Mouse (Mus musculus): ENCODE data around the gene Pabpn1l. TPM values are rescaled to one million over a fixed set of nuclear protein-coding genes. Genes with fewer than 3 reads are reported as not detected.

Gene Pabpn1l
- polyA plus RNA-seq, 1 experiment from 2014 or later, result not detected

DNA sequence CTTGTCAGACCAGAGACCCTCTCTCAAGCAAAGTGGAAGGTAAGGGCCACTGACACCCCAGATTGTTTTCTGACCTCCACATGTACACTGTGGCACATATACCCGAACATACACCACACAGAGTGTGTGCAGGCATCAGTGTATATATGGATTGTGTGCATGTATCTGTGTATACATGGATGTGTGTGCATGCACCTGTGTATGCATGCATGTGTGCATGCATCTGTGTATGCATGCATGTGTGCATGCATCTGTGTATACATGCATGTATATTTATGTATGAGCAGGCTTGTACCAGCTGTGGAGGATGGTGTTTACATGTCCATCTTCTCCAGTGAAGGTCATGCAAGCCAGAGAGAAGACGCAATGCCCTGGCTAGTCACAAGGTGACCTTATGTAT lies 39.4 kb upstream of the Pabpn1l start:
- H3K9me3 ChIP-seq, result no peaks in the 10 kb centered on the region
- H3K27ac ChIP-seq, result no peak overlapping the region; the same call in 1 of the 2 replicates
- no peak overlapping the region for H3K9ac ChIP-seq (replicated peaks)
- no peaks in the 10 kb centered on the region for H3K36me3 ChIP-seq
- ATAC-seq (ENCODE audit: insufficient number of reproducible peaks, insufficient read depth, low FRiP score, low TSS enrichment, low read depth), result no peak
- no peaks in the 10 kb centered on the region for H3K27me3 ChIP-seq
- no peak overlapping the region for H3K4me2 ChIP-seq
- peaks cover 100% of the 10 kb centered on the region for H3K4me1 ChIP-seq (replicated peaks)
- no peak overlapping the region for H3K4me3 ChIP-seq (replicated peaks)
- WGBS, result 71% methylated on average over 2 of the region's 2 CpGs

DNA sequence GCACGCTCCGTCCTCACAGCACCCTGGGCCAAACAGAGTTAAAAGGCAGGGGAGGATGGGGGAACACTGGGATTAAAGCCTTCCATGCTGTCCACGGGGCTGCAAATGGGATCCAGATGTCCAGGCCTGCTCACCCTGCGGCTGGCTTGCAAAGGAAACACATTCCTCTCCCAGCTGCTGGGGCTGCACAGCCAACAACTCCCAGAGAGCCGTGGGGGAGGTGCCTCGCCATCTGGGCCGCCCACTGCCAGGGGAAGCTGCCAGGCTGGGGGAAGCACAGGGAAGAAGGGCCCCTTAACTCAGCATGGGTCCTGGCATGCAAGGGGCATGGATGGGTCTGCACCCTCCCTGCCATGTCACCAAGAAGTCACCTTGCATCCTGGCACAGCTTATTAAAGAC lies 38.6 kb upstream of the Pabpn1l start:
- H3K4me1 ChIP-seq (replicated peaks), result peaks cover 94% of the 10 kb centered on the region
- no peak overlapping the region for H3K4me3 ChIP-seq (replicated peaks)
- ATAC-seq (ENCODE audit: insufficient number of reproducible peaks, insufficient read depth, low FRiP score, low TSS enrichment, low read depth), result peak; percentile 58
- peak overlapping the region; percentile 87 for H3K27ac ChIP-seq
- no peaks in the 10 kb centered on the region for H3K36me3 ChIP-seq
- no peaks in the 10 kb centered on the region for H3K27me3 ChIP-seq
- under 1% methylated on average over 7 of the region's 7 CpGs for WGBS
- no peaks in the 10 kb centered on the region for H3K9me3 ChIP-seq
- no peak overlapping the region for H3K9ac ChIP-seq (replicated peaks)
- peak overlapping the region; percentile 37 for H3K4me2 ChIP-seq

DNA sequence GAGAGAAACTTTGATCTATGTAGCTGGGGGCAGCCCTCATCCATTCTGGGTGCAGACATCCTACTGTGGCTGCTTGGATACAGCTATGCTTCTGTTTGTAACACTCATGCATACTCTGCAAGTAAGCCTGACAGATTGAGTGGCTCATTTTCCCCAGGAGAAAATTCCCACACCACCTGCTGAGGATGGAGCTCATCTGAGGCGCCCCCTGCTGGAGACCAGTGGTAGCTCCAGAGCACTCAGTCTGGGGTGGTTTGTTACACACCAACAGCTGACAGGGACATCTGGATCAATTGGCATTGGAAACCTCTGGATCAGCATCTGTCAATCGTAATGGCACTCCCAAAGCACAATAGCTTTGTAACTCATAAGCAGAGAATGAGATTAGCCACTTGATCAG lies 37.5 kb upstream of the Pabpn1l start:
- Histone ChIP-seq H3K9ac (replicated peaks) (no peak overlapping the region), H3K4me1 (replicated peaks) (peaks cover 90% of the 10 kb centered on the region), H3K36me3 (no peaks in the 10 kb centered on the region), H3K4me2 (no peak overlapping the region), H3K9me3 (no peaks in the 10 kb centered on the region), H3K27me3 (no peaks in the 10 kb centered on the region), H3K4me3 (replicated peaks) (no peak overlapping the region), H3K27ac (0 out of 2 replicates have a peak overlapping the region, but pooled peaks have one; percentile 89)
- WGBS, result 83% methylated on average over 2 of the region's 2 CpGs
- ATAC-seq (ENCODE audit: insufficient number of reproducible peaks, insufficient read depth, low FRiP score, low TSS enrichment, low read depth), result no peak

DNA sequence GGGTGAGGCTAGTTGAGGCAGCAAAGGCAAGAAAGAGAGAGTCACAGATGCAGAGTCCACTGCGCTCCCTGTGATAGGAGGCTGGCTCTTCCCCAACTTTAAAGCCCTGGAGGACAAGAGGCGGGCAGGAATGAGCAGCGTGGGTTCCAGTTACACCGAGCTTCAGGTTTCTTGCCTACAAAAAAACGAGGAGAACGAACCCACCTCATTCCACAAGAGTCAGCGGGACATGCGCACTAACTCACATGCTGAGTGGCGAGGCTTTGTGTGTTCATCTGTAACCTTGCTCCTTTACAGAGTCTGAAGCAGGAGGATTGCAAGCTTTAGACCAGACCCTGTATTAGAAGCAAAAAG lies 36.2 kb upstream of the Pabpn1l start:
- H3K36me3 ChIP-seq, result no peaks in the 10 kb centered on the region
- H3K27me3 ChIP-seq, result no peaks in the 10 kb centered on the region
- no peak overlapping the region; the same call in 1 of the 2 replicates for H3K9ac ChIP-seq (replicated peaks)
- H3K4me1 ChIP-seq (replicated peaks), result peaks cover 82% of the 10 kb centered on the region
- 18% methylated on average over 9 of the region's 9 CpGs for WGBS
- peak overlapping the region; percentile 89 for H3K27ac ChIP-seq
- no peaks in the 10 kb centered on the region for H3K9me3 ChIP-seq
- no peak overlapping the region for H3K4me3 ChIP-seq (replicated peaks)
- no peak for ATAC-seq (ENCODE audit: insufficient number of reproducible peaks, insufficient read depth, low FRiP score, low TSS enrichment, low read depth)
- H3K4me2 ChIP-seq, result peak overlapping the region; percentile 41

DNA sequence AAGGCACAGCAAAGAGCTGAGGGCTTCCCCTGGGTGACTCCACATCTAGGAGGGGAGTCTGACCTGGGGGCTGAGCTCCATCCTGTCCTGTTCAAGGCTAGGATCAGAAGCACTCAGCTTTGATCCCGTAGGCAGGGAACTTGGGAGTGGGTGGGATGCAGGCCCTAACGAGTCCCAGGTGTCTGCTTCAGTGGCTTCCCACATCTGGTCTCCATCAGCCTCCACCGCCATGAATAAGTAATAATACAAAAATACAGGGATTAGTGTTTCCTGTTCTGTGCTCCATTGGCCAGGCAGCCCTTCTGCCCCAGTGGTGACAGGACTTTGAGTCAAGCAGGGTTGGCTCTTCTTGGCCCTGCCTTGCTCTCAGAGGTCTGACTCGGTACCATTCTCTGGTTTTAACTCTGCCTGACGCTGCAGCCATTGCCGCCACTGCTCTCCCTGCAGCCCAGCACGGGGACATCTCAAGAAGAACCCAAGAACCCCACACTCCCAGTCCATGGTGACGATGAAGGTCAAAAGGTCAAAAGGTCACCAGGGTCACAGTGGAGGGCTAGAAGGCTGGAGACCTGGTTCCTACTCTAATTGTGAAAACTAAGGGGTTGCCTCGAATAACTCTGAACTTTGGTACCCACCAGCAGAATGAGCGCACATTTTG lies 35.7 kb upstream of the Pabpn1l start:
- Histone ChIP-seq H3K9me3 (no peaks in the 10 kb centered on the region), H3K9ac (replicated peaks) (no peak overlapping the region; the same call in 1 of the 2 replicates), H3K4me2 (peak overlapping the region; percentile 41), H3K27ac (peak overlapping the region; percentile 89), H3K4me3 (replicated peaks) (no peak overlapping the region), H3K4me1 (replicated peaks) (peaks cover 82% of the 10 kb centered on the region), H3K36me3 (no peaks in the 10 kb centered on the region), H3K27me3 (no peaks in the 10 kb centered on the region)
- WGBS, result 12% methylated on average over 10 of the region's 10 CpGs
- ATAC-seq (ENCODE audit: insufficient number of reproducible peaks, insufficient read depth, low FRiP score, low TSS enrichment, low read depth), result peak; percentile 50; the same call in 1 of the 2 replicates

DNA sequence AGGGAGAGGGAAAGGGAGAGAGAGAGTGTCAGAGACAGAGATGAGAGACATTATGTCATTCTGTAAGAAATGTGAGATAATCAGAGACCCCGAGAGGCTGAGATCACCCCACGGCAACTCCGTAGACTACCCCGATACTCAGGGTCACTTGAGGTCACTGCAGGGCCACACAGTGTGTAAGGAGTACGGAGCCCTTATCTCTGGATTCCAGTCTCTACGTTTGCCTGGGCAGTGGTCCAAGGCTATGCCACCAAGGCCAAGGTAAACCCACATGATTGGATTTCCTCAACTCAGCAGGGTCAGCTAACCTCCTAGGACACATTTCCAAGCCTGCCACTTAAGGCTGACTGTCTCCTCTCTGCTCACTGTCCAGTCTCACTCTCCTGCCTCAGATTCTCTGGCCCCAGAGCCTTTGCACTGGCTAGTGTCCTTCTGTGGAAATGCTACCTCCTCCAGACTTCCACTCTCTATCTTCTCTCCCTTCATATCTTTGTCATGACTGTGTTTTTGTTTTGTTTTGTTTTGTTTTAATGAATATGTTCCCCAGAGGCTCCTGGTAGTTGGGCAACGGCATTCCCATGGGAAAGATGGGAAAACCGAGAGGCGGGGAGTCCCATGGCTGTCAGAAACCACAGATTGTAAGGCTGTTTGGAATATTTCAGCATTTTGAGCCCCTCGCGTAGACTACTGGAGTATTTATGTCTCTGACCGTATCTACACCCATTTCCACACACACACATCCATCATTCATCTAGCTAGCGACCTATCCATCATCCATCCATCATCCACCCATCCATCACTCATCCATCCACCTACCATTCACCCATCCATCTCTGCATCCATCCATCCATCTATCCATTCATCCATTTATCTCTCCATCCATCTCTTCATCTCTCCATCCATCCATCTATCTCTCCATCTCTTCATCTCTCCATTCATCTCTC lies 33.8 kb upstream of the Pabpn1l start:
- Histone ChIP-seq H3K4me1 (replicated peaks) (peaks cover 81% of the 10 kb centered on the region), H3K9me3 (no peaks in the 10 kb centered on the region), H3K9ac (replicated peaks) (no peak overlapping the region), H3K36me3 (no peaks in the 10 kb centered on the region), H3K27ac (no peak overlapping the region), H3K4me3 (replicated peaks) (no peak overlapping the region), H3K4me2 (no peak overlapping the region), H3K27me3 (no peaks in the 10 kb centered on the region; the same call in 1 of the 2 replicates)
- ATAC-seq (ENCODE audit: insufficient number of reproducible peaks, insufficient read depth, low FRiP score, low TSS enrichment, low read depth), result no peak
- WGBS, result 87% methylated on average over 13 of the region's 13 CpGs

DNA sequence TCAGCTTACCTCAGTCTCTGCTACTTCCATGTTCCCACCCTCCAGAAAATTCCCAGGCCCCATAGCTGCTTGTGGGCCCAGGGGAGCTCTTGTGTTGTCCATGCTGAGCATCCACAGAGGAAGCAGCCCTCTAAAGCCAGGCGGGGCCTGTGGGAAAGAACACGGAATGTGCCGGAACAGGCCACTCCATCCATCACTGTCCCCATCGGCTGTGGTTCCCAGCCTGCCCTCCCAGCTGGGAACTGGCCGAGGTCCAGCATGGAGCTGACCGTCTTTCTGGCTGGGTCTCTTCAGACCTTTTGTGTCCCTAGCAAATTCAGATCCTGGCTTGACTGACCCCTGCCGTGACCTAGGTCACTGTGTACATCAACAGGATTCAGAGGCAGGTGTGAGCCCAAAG lies 32.2 kb upstream of the Pabpn1l start:
- H3K9me3 ChIP-seq, result no peaks in the 10 kb centered on the region
- H3K4me2 ChIP-seq, result no peak overlapping the region
- WGBS, result 54% methylated on average over 7 of the region's 7 CpGs
- H3K36me3 ChIP-seq, result no peaks in the 10 kb centered on the region
- H3K27me3 ChIP-seq, result no peaks in the 10 kb centered on the region; the same call in 1 of the 2 replicates
- no peak overlapping the region for H3K4me3 ChIP-seq (replicated peaks)
- no peak overlapping the region for H3K9ac ChIP-seq (replicated peaks)
- H3K4me1 ChIP-seq (replicated peaks), result peaks cover 81% of the 10 kb centered on the region
- ATAC-seq (ENCODE audit: insufficient number of reproducible peaks, insufficient read depth, low FRiP score, low TSS enrichment, low read depth), result no peak
- no peak overlapping the region for H3K27ac ChIP-seq

DNA sequence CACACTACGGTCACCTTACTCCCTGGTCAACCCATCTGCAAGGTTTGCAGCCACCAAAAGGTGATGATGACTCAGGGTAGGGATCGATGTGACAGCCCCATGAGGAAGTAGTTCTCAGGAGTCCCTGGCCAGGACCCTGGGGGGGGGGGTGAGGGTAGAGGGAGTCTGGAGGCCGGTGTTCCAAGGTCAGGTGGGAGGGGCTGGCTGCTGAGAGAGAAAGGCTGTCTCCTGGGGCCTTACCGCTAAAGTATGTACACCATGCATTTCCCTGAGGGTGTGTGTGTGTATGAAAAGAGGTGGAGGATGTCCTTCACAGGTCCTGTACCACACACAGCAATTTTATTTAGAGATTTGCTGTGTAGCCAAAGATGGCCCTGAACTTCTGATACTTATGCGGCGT lies 30.1 kb upstream of the Pabpn1l start:
- no peak for ATAC-seq (ENCODE audit: insufficient number of reproducible peaks, insufficient read depth, low FRiP score, low TSS enrichment, low read depth)
- peaks cover 80% of the 10 kb centered on the region for H3K4me1 ChIP-seq (replicated peaks)
- H3K4me3 ChIP-seq (replicated peaks), result no peak overlapping the region
- H3K27me3 ChIP-seq, result no peaks in the 10 kb centered on the region; the same call in 1 of the 2 replicates
- no peak overlapping the region for H3K27ac ChIP-seq
- H3K9ac ChIP-seq (replicated peaks), result no peak overlapping the region
- WGBS, result 62% methylated on average over 6 of the region's 6 CpGs
- no peak overlapping the region for H3K4me2 ChIP-seq
- no peaks in the 10 kb centered on the region for H3K36me3 ChIP-seq
- no peaks in the 10 kb centered on the region for H3K9me3 ChIP-seq

DNA sequence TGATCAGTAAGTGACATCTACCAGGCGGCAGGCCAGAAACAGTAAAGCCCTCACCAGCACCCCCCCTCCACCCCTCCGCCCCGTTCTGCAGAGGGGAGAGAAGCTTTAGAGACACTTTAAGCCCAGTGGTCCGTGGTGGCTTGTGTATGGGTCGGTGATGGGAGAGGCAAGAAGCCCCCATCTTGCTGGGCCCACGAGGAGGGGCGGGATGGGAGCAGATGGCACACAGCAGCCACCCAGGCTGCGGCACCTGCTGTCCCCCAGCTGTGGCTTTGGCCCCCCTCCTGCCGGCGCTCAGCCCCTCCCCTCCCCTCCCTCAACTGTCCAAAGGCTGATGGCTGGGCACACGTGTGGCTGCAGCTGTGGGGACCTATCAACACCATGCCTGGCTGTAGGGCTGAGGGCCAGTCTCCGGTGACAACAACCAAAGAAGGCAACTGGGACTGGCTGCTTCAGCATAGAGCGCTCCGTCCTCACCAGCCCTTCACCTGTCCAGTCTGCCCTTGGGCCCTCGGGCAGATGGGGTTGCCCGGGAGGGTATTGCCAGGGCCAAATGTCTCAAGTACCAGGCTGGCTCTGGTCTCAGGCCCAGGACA lies 28.9 kb upstream of the Pabpn1l start:
- Histone ChIP-seq H3K4me1 (replicated peaks) (peaks cover 72% of the 10 kb centered on the region), H3K9me3 (no peaks in the 10 kb centered on the region), H3K4me2 (no peak overlapping the region), H3K4me3 (replicated peaks) (no peak overlapping the region), H3K27ac (no peak overlapping the region), H3K9ac (replicated peaks) (no peak overlapping the region), H3K36me3 (no peaks in the 10 kb centered on the region), H3K27me3 (no peaks in the 10 kb centered on the region; the same call in 1 of the 2 replicates)
- WGBS, result 66% methylated on average over 16 of the region's 16 CpGs
- 0 out of 2 replicates have a peak, but pooled peaks have one; percentile 37 for ATAC-seq (ENCODE audit: insufficient number of reproducible peaks, insufficient read depth, low FRiP score, low TSS enrichment, low read depth)

DNA sequence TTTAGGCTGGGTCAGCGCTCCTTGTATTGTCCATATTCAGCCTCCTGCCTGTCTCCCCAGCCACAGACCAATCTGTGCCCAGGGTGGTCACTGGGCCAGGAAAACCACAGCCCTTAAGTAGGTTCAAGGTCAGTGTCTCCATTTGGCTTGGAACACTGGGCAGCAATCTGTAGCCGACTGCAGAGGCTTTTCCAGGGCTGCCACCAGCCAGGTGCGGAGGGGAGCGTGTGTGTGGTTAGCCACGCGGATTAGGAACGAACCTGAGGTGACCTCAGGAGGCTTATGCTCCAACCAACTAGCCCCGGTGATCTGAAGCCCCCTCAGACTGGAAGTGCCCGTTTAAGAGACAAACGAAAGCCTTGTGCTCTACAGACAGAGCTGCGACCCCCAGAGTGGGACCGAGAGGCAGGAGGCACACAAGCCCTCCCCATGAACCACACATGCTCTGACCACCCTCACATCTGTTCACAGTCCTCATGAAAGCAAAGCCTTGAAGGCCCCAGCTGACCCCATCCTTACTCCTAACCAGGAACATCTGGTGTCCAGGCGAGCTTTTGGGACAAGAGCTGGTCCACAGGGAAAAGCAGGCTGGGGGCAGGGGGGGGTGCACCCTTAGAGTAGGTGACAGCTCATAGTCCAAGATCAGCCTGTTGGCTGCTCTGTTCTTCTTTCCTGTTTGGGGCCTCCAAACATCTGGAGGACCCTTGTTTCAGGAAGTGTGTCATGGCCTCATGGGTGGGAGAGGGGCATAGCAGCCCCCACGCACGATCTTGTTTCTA lies 25.8 kb upstream of the Pabpn1l start:
- ATAC-seq (ENCODE audit: insufficient number of reproducible peaks, insufficient read depth, low FRiP score, low TSS enrichment, low read depth), result no peak
- Histone ChIP-seq H3K9ac (replicated peaks) (no peak overlapping the region), H3K27ac (no peak overlapping the region; the same call in 1 of the 2 replicates), H3K4me3 (replicated peaks) (no peak overlapping the region), H3K9me3 (no peaks in the 10 kb centered on the region), H3K27me3 (peaks cover 5% of the 10 kb centered on the region; the same call in 1 of the 2 replicates), H3K4me1 (replicated peaks) (peaks cover 58% of the 10 kb centered on the region), H3K36me3 (no peaks in the 10 kb centered on the region), H3K4me2 (no peak overlapping the region)
- 31% methylated on average over 15 of the region's 15 CpGs for WGBS

All from limb, embryonic 12.5 days (tissue).